Mouse (Mus musculus): Measurements from ENCODE around the gene Bmp8b. TPM values are rescaled to one million over a fixed set of nuclear protein-coding genes. Genes with fewer than 3 reads are reported as not detected.

The Bmp8b gene
- total and polyA plus RNA-seq, 2 experiments: 0.16 TPM; not detected in 1

DNA sequence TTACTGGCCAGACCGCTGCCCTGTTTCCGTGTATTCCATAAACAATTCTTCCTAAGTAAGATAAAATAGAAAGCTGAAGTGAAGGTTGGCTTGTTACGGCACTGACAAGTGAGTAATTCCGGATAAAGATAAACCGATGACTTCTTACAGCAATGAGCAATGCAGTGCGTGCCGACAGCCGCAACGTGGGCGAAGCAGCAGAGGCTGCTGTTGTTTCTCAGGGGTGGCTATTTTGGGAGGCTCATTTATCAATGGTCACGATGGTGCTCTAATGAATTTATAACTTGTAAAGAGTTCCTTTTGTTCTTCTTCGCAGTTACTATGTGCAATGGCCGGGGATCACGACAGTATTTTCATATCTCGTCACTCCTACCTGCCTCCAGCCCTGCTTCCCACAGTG, 59.2 kb downstream of the Bmp8b start:
- H3K4me1 ChIP-seq (ENCODE audit: control insufficient read depth, insufficient read depth, low read length): no peaks in the 10 kb centered on the region
- H3K4me3 ChIP-seq (ENCODE audit: insufficient read depth, low read depth, low read length): no peak overlapping the region
- DNase-seq (ENCODE audit: extremely low read depth, low read depth, low spot score): no peak
- H3K27me3 ChIP-seq (ENCODE audit: control insufficient read depth, insufficient read depth, low read length): no peaks in the 10 kb centered on the region; the same call in 1 of the 2 replicates
- no peak for TF ChIP-seq CTCF (IDR thresholded peaks at IDR 0.05; ENCODE audit: low read depth, low read length)
- no peak for TF ChIP-seq POLR2A (IDR thresholded peaks at IDR 0.05; ENCODE audit: extremely low read depth, insufficient read depth, low read length)
- no peaks in the 10 kb centered on the region for H3K36me3 ChIP-seq (ENCODE audit: control insufficient read depth, insufficient read depth, low read length)
- 83% methylated on average over 15 of the region's 15 CpGs for WGBS
- H3K79me2 ChIP-seq (ENCODE audit: control insufficient read depth, insufficient read depth, low read length): no peaks in the 10 kb centered on the region
- no peak overlapping the region for H3K9ac ChIP-seq (ENCODE audit: low read depth, low read length)
- no peak overlapping the region for H3K27ac ChIP-seq (replicated peaks; ENCODE audit: insufficient read depth, low read depth, low read length)

DNA sequence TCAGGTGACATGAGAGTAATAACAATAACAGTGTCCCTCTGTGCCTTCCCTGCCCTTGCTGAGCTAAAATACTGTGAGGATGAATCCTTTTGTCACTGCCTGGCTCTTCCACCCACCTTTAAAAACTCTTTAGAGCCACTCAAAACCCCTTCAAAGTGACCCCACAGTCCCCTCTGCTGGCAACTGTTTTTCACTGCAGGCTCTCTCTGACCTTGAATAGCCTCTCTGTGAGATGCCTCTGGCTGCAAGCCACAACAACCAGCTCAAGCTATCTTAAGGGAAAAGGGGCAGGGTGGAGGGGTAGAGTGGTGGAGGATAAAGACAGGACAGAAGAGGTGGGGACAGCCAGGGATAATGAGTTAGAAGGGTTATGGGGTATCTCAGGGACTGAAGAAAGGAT, 66.8 kb downstream of the Bmp8b start:
- Histone ChIP-seq H3K27ac (replicated peaks; ENCODE audit: insufficient read depth, low read depth, low read length) (no peak overlapping the region), H3K9ac (ENCODE audit: low read depth, low read length) (no peak overlapping the region), H3K79me2 (ENCODE audit: control insufficient read depth, insufficient read depth, low read length) (no peaks in the 10 kb centered on the region), H3K4me1 (ENCODE audit: control insufficient read depth, insufficient read depth, low read length) (no peaks in the 10 kb centered on the region), H3K27me3 (ENCODE audit: control insufficient read depth, insufficient read depth, low read length) (peaks cover 5% of the 10 kb centered on the region), H3K36me3 (ENCODE audit: control insufficient read depth, insufficient read depth, low read length) (no peaks in the 10 kb centered on the region), H3K4me3 (ENCODE audit: insufficient read depth, low read depth, low read length) (no peak overlapping the region)
- no peak for TF ChIP-seq POLR2A (IDR thresholded peaks at IDR 0.05; ENCODE audit: extremely low read depth, insufficient read depth, low read length)
- TF ChIP-seq CTCF (IDR thresholded peaks at IDR 0.05; ENCODE audit: low read depth, low read length): no peak
- no peak for DNase-seq (ENCODE audit: extremely low read depth, low read depth, low spot score)

Other genes with a start within 250 kb of the Bmp8b start
- gene Cap1, start 219.1 kb upstream of the Bmp8b start, total RNA-seq (2014; rRNA removed): 52.6 and 55.7 TPM in 2 replicates
- 33.7 and 38.2 TPM in 2 replicates for gene Cap1, start 219.1 kb upstream of the Bmp8b start, polyA plus RNA-seq (2012; rRNA removed)
- 40.6 and 44.0 TPM in 2 replicates for gene Mfsd2a, start 144.0 kb upstream of the Bmp8b start, total RNA-seq (2014; rRNA removed)
- gene Mfsd2a, start 144.0 kb upstream of the Bmp8b start, polyA plus RNA-seq (2012; rRNA removed): 32.8 and 62.5 TPM in 2 replicates
- gene Mycl, start 109.5 kb upstream of the Bmp8b start, total RNA-seq (2014; rRNA removed): 7.0 and 7.6 TPM in 2 replicates
- gene Mycl, start 109.5 kb upstream of the Bmp8b start, polyA plus RNA-seq (2012; rRNA removed): 3.3 and 3.6 TPM in 2 replicates
- gene Trit1, start 88.6 kb upstream of the Bmp8b start, total RNA-seq (2014; rRNA removed): 9.2 and 11.2 TPM in 2 replicates
- gene Trit1, start 88.6 kb upstream of the Bmp8b start, polyA plus RNA-seq (2012; rRNA removed): 3.2 and 4.3 TPM in 2 replicates
- gene Oxct2b, start 11.1 kb downstream of the Bmp8b start, total RNA-seq (2014; rRNA removed): not detected in 2 replicates
- not detected in 2 replicates for gene Oxct2b, start 11.1 kb downstream of the Bmp8b start, polyA plus RNA-seq (2012; rRNA removed)
- gene Ppie, start 34.8 kb downstream of the Bmp8b start, total RNA-seq (2014; rRNA removed): 15.2 and 17.2 TPM in 2 replicates
- 7.7 and 8.7 TPM in 2 replicates for gene Ppie, start 34.8 kb downstream of the Bmp8b start, polyA plus RNA-seq (2012; rRNA removed)
- 0.20 TPM in 1 of 2 replicates, not detected in the other for gene Hpcal4, start 78.1 kb downstream of the Bmp8b start, total RNA-seq (2014; rRNA removed)
- gene Hpcal4, start 78.1 kb downstream of the Bmp8b start, polyA plus RNA-seq (2012; rRNA removed): not detected in 2 replicates
- gene Nt5c1a, start 96.3 kb downstream of the Bmp8b start, total RNA-seq (2014; rRNA removed): 0.20 TPM in 1 of 2 replicates, not detected in the other
- gene Nt5c1a, start 96.3 kb downstream of the Bmp8b start, polyA plus RNA-seq (2012; rRNA removed): not detected in 2 replicates
- gene Heyl, start 128.4 kb downstream of the Bmp8b start, total RNA-seq (2014; rRNA removed): 0.28 and 0.60 TPM in 2 replicates
- 1.0 and 1.4 TPM in 2 replicates for gene Heyl, start 128.4 kb downstream of the Bmp8b start, polyA plus RNA-seq (2012; rRNA removed)
- 25.3 and 41.9 TPM in 2 replicates for gene Pabpc4, start 157.2 kb downstream of the Bmp8b start, total RNA-seq (2014; rRNA removed)
- 40.8 and 54.4 TPM in 2 replicates for gene Pabpc4, start 157.2 kb downstream of the Bmp8b start, polyA plus RNA-seq (2012; rRNA removed)
- gene Oxct2a, start 218.5 kb downstream of the Bmp8b start, total RNA-seq (2014; rRNA removed): not detected in 2 replicates
- not detected in 2 replicates for gene Oxct2a, start 218.5 kb downstream of the Bmp8b start, polyA plus RNA-seq (2012; rRNA removed)
- not detected in 2 replicates for gene Bmp8a, start 238.1 kb downstream of the Bmp8b start, total RNA-seq (2014; rRNA removed)
- gene Bmp8a, start 238.1 kb downstream of the Bmp8b start, polyA plus RNA-seq (2012; rRNA removed): not detected in 2 replicates